In genomic region chr9:121709898-121710583, GRCm38 (mm10) we compare ENCODE assay signal across 8 mouse cellular contexts. TPM values are rescaled to one million over a fixed set of nuclear protein-coding genes. Genes with fewer than 3 reads are reported as not detected.
A peak's percentile ranks its signal among the peaks of the same experiment; 100 is the strongest.
DNase-seq lines count a peak whose midpoint lies in the region; ATAC-seq and TF ChIP-seq lines count a peak whose summit lies in the region.

Gene Ss18l2 (plus strand): TSS chr9:121710329.

- peak within 1 kb of the TSS; percentile 93 for H3K4me3 ChIP-seq in bone marrow, adult 2 months (replicated peaks; ENCODE audit: control insufficient read depth, low read depth, low read length)
- peak within 1 kb of the TSS; percentile 90 for H3K4me3 ChIP-seq in embryonic facial prominence, embryonic 15.5 days (replicated peaks)
- peak within 1 kb of the TSS; percentile 99 for H3K4me3 ChIP-seq in limb, embryonic 14.5 days (replicated peaks; ENCODE audit: low read length)
- peak within 1 kb of the TSS; percentile 89 for H3K4me3 ChIP-seq in midbrain, postnatal 0 days (ENCODE audit: low read depth, low read length)

- H3K9me3 ChIP-seq in embryonic facial prominence, embryonic 15.5 days (replicated peaks), result no peaks in the 10 kb centered on the region
- no peaks in the 10 kb centered on the region for H3K9me3 ChIP-seq in limb, embryonic 14.5 days (ENCODE audit: control insufficient read depth, low read length)
- no peaks in the 10 kb centered on the region for H3K9me3 ChIP-seq in midbrain, postnatal 0 days (ENCODE audit: low read length)

- H3K4me2 ChIP-seq in embryonic facial prominence, embryonic 15.5 days (replicated peaks), result peak within 1 kb of the TSS; percentile 72
- H3K4me2 ChIP-seq in limb, embryonic 14.5 days (replicated peaks; ENCODE audit: low read depth, low read length, severe bottlenecking), result peak within 1 kb of the TSS; percentile 84
- H3K4me2 ChIP-seq in midbrain, postnatal 0 days (ENCODE audit: low read depth, low read length, poor library complexity, severe bottlenecking), result peak within 1 kb of the TSS; percentile 78

- H3K27me3 ChIP-seq in embryonic facial prominence, embryonic 15.5 days, result no peaks in the 10 kb centered on the region
- H3K27me3 ChIP-seq in limb, embryonic 14.5 days (ENCODE audit: control insufficient read depth, insufficient read depth, low read length), result no peaks in the 10 kb centered on the region
- peaks cover 3% of the 10 kb centered on the region; the same call in 1 of the 2 replicates for H3K27me3 ChIP-seq in midbrain, postnatal 0 days (ENCODE audit: insufficient read depth, low read length)

- no peak for TF ChIP-seq CTCF in bone marrow, adult 2 months (IDR thresholded peaks at IDR 0.05; ENCODE audit: control insufficient read depth, insufficient read depth, low read length)
- TF ChIP-seq CTCF in midbrain, postnatal 0 days (IDR thresholded peaks at IDR 0.05), result no peak

- H3K9ac ChIP-seq in embryonic facial prominence, embryonic 15.5 days, result peak within 1 kb of the TSS; percentile 95
- H3K9ac ChIP-seq in limb, embryonic 14.5 days (ENCODE audit: low read depth, low read length, severe bottlenecking), result peak within 1 kb of the TSS; percentile 91
- peak within 1 kb of the TSS; percentile 93 for H3K9ac ChIP-seq in midbrain, postnatal 0 days (replicated peaks; ENCODE audit: low read length, poor library complexity, severe bottlenecking)

- no peak for TF ChIP-seq POLR2A in bone marrow, adult 2 months (IDR thresholded peaks at IDR 0.05; ENCODE audit: borderline replicate concordance, control insufficient read depth, low read depth, low read length)
- TF ChIP-seq POLR2A in limb, embryonic 14.5 days (IDR thresholded peaks at IDR 0.05; ENCODE audit: borderline replicate concordance, extremely low read depth, insufficient read depth, insufficient read length), result no peak

- H3K27ac ChIP-seq in bone marrow, adult 2 months (ENCODE audit: control insufficient read depth, insufficient read depth, low read depth, low read length, poor library complexity), result peak within 1 kb of the TSS; percentile 81
- H3K27ac ChIP-seq in embryonic facial prominence, embryonic 15.5 days (replicated peaks), result peak within 1 kb of the TSS; percentile 94
- peak within 1 kb of the TSS; percentile 86 for H3K27ac ChIP-seq in limb, embryonic 14.5 days (replicated peaks; ENCODE audit: low read depth, low read length)
- H3K27ac ChIP-seq in midbrain, postnatal 0 days (ENCODE audit: low read depth, low read length), result peak within 1 kb of the TSS; percentile 92

- peak; percentile 100 for ATAC-seq in embryonic facial prominence, embryonic 15.5 days (ENCODE audit: insufficient number of reproducible peaks, low FRiP score, low TSS enrichment, low read depth)
- peak; percentile 100 for ATAC-seq in limb, embryonic 14.5 days (ENCODE audit: low FRiP score, low read depth)
- ATAC-seq in midbrain, postnatal 0 days (ENCODE audit: low FRiP score), result peak; percentile 100

- H3K4me1 ChIP-seq in bone marrow, adult 2 months (ENCODE audit: control insufficient read depth, insufficient read depth, low read length), result peaks cover 2% of the 10 kb centered on the region
- H3K4me1 ChIP-seq in embryonic facial prominence, embryonic 15.5 days, result peaks cover 29% of the 10 kb centered on the region
- H3K4me1 ChIP-seq in limb, embryonic 14.5 days (ENCODE audit: control insufficient read depth, insufficient read depth, low read length), result peaks cover 13% of the 10 kb centered on the region
- H3K4me1 ChIP-seq in midbrain, postnatal 0 days (ENCODE audit: insufficient read depth, low read length), result peaks cover 11% of the 10 kb centered on the region; the same call in 1 of the 2 replicates

- peak; percentile 99 for DNase-seq in 416B (ENCODE audit: low read depth)
- peak; percentile 99 for DNase-seq in heart, adult 8-10 months (ENCODE audit: low spot score)
- peak; percentile 99 for DNase-seq in kidney, adult 9 months
- DNase-seq in limb, embryonic 14.5 days (ENCODE audit: low spot score), result peak; percentile 100
- DNase-seq in midbrain, postnatal 0 days (ENCODE audit: low spot score), result peak; percentile 100
- DNase-seq in spleen, postnatal 14 days (ENCODE audit: low spot score in 2 of 2), result peak; percentile 93 to 97

- H3K36me3 ChIP-seq in embryonic facial prominence, embryonic 15.5 days, result peaks cover 14% of the 10 kb centered on the region
- peaks cover 19% of the 10 kb centered on the region for H3K36me3 ChIP-seq in limb, embryonic 14.5 days (ENCODE audit: control insufficient read depth, insufficient read depth, low read length)
- no peaks in the 10 kb centered on the region; the same call in 1 of the 2 replicates for H3K36me3 ChIP-seq in midbrain, postnatal 0 days (ENCODE audit: insufficient read depth, low read length)

- WGBS in bone marrow, adult 2 months, result 4% methylated on average over 37 of the region's 37 CpGs
- WGBS in embryonic facial prominence, embryonic 15.5 days, result 4% methylated on average over 37 of the region's 37 CpGs
- 5% methylated on average over 37 of the region's 37 CpGs for WGBS in limb, embryonic 14.5 days
- 5% methylated on average over 37 of the region's 37 CpGs for WGBS in midbrain, postnatal 0 days

RNA-seq across cellular contexts. Expression of gene Ss18l2, which starts in this region (rescaled TPM):
- 39.6 and 72.1 TPM in 2 replicates for polyA plus RNA-seq in bone marrow, adult 2 months (2011; ENCODE audit: insufficient read depth, insufficient read length, low replicate concordance, missing spikeins)
- 111 and 116 TPM in 2 replicates for polyA plus RNA-seq in embryonic facial prominence, embryonic 15.5 days (2015; fragmentation: Nextera tagmentation; extraction: Ambion mirVana)
- total RNA-seq in heart, adult 8-10 months (2022), result 100 to 1,000 TPM; 138 to 143 (median 139) TPM
- 50.6 and 73.7 TPM in 2 replicates for polyA plus RNA-seq in limb, embryonic 14.5 days (2012; rRNA removed)
- 128 and 143 TPM in 2 replicates for polyA plus RNA-seq in limb, embryonic 14.5 days (2014; fragmentation: Nextera tagmentation; extraction: Ambion mirVana)
- total RNA-seq in midbrain, postnatal 0 days (2014; rRNA removed), result 51.4 and 59.6 TPM in 2 replicates
- polyA plus RNA-seq in midbrain, postnatal 0 days (2015; fragmentation: Nextera tagmentation; extraction: Ambion mirVana), result 204 and 218 TPM in 2 replicates

Comparison
In these comparisons a context has a peak if more than half of its experiments do, and no peak if none do; other contexts are left out.
1. Peak in every context shown above with its lines: DNase-seq, ATAC-seq, H3K4me3 ChIP-seq and H3K27ac ChIP-seq.